Mouse (Mus musculus) heart, embryonic 11.5 days (tissue): ENCODE measurements at regions not wholly inside any gene's neighbourhood (a gene's known extent, or its start where the extent isn't known, plus 50 kb on each side); places are given as distances from the start of the nearest gene placed in this dataset.

Source experiments
- ATAC-seq: fragments of 200-750 bp; cut with Nextera tagmentation; replicated peaks from 2 replicates; pipeline ENCODE4 v1.8.0; 2017; ENCODE audit warnings: moderate library complexity; ENCODE audit not compliant: insufficient number of reproducible peaks, low FRiP score, low TSS enrichment
- H3K27ac ChIP-seq: fragments of 300-500 bp; sonication (generic); 2 replicates; pipeline ENCODE4 v1.5.1; 2014; ENCODE audit warnings: mild to moderate bottlenecking, low read depth, low read length
- H3K27me3 ChIP-seq: fragments of 300-500 bp; sonication (generic); 2 replicates; pipeline ENCODE4 v1.6.1; 2014; ENCODE audit warnings: mild to moderate bottlenecking, low read length, mixed read lengths; ENCODE audit not compliant: control insufficient read depth, insufficient read depth
- H3K36me3 ChIP-seq: fragments of 300-500 bp; sonication (generic); 2 replicates; pipeline ENCODE4 v1.6.1; 2014; ENCODE audit warnings: mild to moderate bottlenecking, low read length, moderate library complexity, mixed read lengths; ENCODE audit not compliant: control insufficient read depth, insufficient read depth
- H3K4me1 ChIP-seq: fragments of 300-500 bp; sonication (generic); 2 replicates; pipeline ENCODE4 v1.6.1; 2014; ENCODE audit warnings: low read length; ENCODE audit not compliant: control insufficient read depth, insufficient read depth
- H3K4me2 ChIP-seq: fragments of 300-500 bp; sonication (generic); 2 replicates; pipeline ENCODE4 v1.6.1; 2014; ENCODE audit warnings: mild to moderate bottlenecking, moderate library complexity
- H3K4me3 ChIP-seq: fragments of 300-500 bp; sonication (generic); 2 replicates; pipeline ENCODE4 v1.5.1; 2014; ENCODE audit warnings: low read depth, low read length
- H3K9ac ChIP-seq: fragments of 300-500 bp; sonication (generic); 2 replicates; pipeline ENCODE4 v1.6.1; 2014; ENCODE audit warnings: mild to moderate bottlenecking, low read depth, low read length, moderate library complexity
- H3K9me3 ChIP-seq: fragments of 300-500 bp; sonication (generic); replicated peaks from 2 replicates; pipeline ENCODE4 v1.6.1; 2016; ENCODE audit warnings: low read length; ENCODE audit not compliant: control insufficient read depth
- WGBS: fragments of 180-500 bp; shearing (Covaris S2); extraction: QIAGEN DNeasy Blood & Tissue Kit; methylation state at CpG from one replicate; pipeline ENCODE4 v1.1.7; 2014; ENCODE audit not compliant: insufficient replicate concordance; 5-methylcytosine and 5-hydroxymethylcytosine counted together

DNA sequence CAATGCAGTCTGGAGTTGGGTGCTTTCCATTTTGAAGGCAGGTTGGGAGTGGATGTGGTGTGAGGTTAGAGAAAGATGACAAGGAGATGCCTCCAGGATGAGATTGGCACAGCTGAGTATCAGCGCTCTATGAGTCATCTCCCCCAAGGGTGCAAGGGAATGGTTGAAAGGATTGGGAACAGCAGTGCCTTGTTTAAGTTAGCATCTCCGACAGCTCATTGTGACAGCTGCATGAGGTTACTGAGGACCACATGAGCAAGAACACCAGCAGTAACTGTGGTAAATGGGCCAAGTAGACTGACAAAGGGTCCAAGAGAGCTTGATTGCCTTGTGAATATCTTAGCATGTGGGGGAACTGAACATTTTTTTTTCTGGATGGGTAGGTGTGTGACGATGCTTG, 857.2 kb upstream of the Lrrc6 start:
- Histone ChIP-seq H3K36me3 (no peaks in the 10 kb centered on the region), H3K4me1 (peaks cover 10% of the 10 kb centered on the region; the same call in 1 of the 2 replicates), H3K27me3 (no peaks in the 10 kb centered on the region), H3K27ac (no peak overlapping the region), H3K4me3 (no peak overlapping the region), H3K4me2 (no peak overlapping the region), H3K9ac (no peak overlapping the region), H3K9me3 (no peaks in the 10 kb centered on the region)
- WGBS, result 80% methylated on average over 3 of the region's 3 CpGs
- ATAC-seq, result no peak

DNA sequence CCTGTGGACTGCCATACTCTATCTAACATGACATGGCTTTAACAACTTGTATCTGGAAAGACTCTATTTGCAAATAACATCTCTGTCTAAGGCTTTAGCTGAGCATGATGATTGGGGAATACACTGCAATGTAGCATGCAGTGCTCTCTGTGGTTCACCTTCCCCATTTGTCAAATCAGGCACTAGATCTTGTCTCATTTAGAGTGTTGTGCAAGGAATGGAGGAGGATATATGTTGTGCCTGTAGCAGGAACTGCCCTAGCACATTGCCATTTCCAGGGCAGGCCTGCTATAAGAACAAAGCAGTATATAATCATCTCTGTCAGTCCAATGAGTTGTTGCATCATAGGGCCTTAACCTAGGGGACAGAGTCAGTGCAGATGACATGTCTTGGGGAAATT, 854.6 kb upstream of the Lrrc6 start:
- no peak overlapping the region for H3K9ac ChIP-seq
- no peak overlapping the region for H3K4me3 ChIP-seq
- H3K27ac ChIP-seq, result no peak overlapping the region
- H3K36me3 ChIP-seq, result no peaks in the 10 kb centered on the region
- H3K27me3 ChIP-seq, result no peaks in the 10 kb centered on the region
- H3K4me2 ChIP-seq, result no peak overlapping the region
- H3K9me3 ChIP-seq, result no peaks in the 10 kb centered on the region
- no peaks in the 10 kb centered on the region for H3K4me1 ChIP-seq
- ATAC-seq, result no peak

DNA sequence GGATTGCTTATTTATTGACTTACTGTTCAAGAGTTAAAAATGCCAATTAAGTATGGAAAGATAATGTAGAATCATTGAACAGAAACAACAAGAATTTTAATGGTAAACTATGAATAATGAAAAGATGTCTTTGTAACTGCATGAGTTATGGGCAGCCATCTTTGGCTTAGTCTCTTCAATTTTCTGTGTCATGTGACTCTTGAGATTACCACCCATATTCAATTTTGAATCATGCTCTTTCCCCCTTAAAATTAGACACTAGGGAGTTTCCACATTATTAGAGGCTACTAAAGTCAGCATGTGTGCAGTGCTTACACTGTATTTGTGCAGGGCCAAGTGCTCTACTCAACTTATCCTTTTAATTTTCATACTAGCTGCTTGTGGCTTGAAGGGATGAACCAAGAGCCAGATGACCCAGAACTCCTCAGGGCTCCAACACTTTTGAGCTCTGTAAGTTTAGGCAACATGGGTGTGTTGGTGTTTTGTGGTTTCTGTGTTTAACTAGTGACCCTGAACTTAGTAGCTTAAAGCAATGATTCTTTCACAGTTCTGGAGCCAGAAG, 854.0 kb upstream of the Lrrc6 start:
- Histone ChIP-seq H3K9me3 (no peaks in the 10 kb centered on the region), H3K27ac (no peak overlapping the region), H3K4me3 (no peak overlapping the region), H3K4me2 (no peak overlapping the region), H3K4me1 (no peaks in the 10 kb centered on the region), H3K9ac (no peak overlapping the region), H3K27me3 (no peaks in the 10 kb centered on the region), H3K36me3 (no peaks in the 10 kb centered on the region)
- ATAC-seq, result no peak

DNA sequence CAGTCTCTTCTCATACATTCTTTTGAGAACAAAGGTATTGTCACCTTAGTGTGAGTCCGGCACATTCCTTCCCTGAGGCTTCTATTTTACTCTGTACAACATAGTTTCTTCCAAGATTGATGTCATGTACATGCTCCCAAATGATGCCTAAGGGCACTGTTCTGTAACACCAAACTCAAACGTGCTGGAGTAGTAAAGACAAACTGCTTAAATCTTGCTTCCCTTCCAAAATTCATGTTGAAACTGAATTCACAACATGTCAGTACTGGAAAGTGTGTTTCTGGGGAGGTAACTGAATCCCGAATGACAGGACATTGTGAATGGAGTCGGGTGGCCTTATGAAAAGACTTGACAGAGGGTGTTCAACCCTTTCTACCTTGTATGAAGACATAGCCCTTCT, 848.8 kb upstream of the Lrrc6 start:
- Histone ChIP-seq H3K27ac (no peak overlapping the region), H3K4me1 (no peaks in the 10 kb centered on the region), H3K36me3 (no peaks in the 10 kb centered on the region), H3K4me2 (no peak overlapping the region), H3K4me3 (no peak overlapping the region), H3K27me3 (no peaks in the 10 kb centered on the region), H3K9me3 (no peaks in the 10 kb centered on the region), H3K9ac (no peak overlapping the region)
- no peak for ATAC-seq
- WGBS, result 80% methylated on average over 4 of the region's 4 CpGs

DNA sequence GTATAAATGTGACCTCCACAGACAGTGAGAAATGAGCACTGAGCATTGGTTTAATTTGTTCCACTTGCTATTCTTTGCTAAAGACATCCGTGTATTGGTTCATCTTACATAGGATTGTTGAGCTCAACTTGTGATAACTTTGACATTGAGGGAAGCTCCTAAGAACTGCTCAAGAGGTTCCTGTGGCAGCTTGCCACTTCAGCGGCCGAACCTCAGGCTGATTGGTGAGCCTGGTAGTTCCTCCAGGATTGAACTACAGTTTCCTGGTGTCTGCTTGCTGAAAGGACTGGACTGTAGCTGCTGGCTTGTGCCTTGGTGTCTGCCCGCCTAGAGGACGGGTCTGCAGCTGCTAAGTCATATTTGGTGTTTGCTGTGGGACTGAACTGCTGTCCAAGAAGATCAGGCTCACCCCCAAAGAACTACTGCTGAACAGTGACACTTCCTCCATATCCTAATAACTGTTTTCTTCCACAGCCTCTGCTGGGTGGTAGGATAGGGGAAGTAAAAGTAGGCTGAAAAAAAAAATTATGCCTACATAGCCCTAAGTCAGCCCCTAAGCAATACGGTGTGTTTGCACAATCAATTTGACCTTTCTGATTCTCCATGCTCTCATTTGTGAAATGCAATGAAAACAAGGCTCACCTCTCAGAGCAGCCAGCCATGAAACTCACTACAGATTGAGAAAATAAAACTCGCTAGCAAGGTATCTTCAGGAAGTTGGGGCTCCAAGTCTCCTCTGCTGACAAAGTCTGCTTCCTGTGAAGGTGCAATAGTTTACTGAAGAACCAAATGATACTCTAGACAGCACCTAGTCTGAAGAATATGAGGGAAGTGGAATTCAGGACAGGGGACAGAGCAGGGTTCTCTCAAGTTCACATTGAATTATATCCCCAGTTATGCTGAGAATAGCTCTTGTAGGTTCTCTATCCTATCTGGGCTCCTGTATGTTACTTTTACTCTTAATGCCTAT, 844.8 kb upstream of the Lrrc6 start:
- Histone ChIP-seq H3K9ac (no peak overlapping the region), H3K4me3 (no peak overlapping the region), H3K27ac (no peak overlapping the region), H3K36me3 (no peaks in the 10 kb centered on the region), H3K4me2 (no peak overlapping the region), H3K9me3 (no peaks in the 10 kb centered on the region), H3K4me1 (no peaks in the 10 kb centered on the region), H3K27me3 (no peaks in the 10 kb centered on the region)
- ATAC-seq, result no peak
- 73% methylated on average over 7 of the region's 7 CpGs for WGBS

DNA sequence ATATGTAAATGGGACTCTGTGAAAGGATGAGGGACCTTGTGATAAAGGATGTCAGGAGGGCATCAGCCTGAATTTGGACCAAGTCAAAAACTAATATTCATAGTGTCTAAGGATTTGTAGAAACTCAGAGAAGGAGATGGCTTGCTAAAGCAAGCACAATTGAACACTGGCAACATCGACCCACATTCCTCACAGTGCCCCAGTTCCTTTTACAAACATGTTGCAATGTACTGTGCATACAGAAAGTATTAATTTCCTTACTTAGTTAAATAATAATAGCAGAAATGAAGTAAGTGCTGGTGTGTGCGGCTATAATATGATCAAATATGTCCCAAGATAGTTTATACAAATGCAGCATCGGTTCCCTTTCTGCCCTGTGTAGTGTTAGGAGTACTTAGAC, 841.3 kb upstream of the Lrrc6 start:
- no peak overlapping the region for H3K4me3 ChIP-seq
- 68% methylated on average over 3 of the region's 3 CpGs for WGBS
- no peak overlapping the region for H3K4me2 ChIP-seq
- no peak overlapping the region for H3K9ac ChIP-seq
- no peaks in the 10 kb centered on the region for H3K36me3 ChIP-seq
- no peaks in the 10 kb centered on the region for H3K4me1 ChIP-seq
- H3K27ac ChIP-seq, result no peak overlapping the region
- no peak for ATAC-seq
- H3K27me3 ChIP-seq, result no peaks in the 10 kb centered on the region
- no peaks in the 10 kb centered on the region for H3K9me3 ChIP-seq

DNA sequence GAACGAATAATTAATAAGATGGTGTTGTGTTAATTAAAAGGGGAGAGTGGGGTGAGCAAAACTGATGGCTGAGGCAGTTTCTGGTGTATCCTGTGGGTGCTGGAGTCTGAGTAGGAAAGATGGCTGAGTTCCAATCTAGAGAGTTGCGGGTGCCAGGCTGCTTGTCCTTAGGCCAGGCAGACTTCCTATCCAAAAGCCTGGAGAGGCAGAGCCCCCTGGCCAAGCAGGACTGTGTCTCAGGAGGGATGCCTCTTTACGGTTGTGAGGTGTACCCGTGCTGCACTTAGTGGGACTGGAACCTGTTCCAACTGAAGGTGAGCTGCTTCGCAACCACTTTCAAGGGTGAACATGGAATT, 836.3 kb upstream of the Lrrc6 start:
- WGBS, result 86% methylated on average over 5 of the region's 5 CpGs
- Histone ChIP-seq H3K27me3 (no peaks in the 10 kb centered on the region), H3K4me2 (no peak overlapping the region), H3K9me3 (no peaks in the 10 kb centered on the region), H3K4me3 (no peak overlapping the region), H3K4me1 (0 out of 2 replicates have a peak, but pooled peaks cover 4% of the 10 kb centered on the region), H3K9ac (no peak overlapping the region), H3K27ac (no peak overlapping the region), H3K36me3 (no peaks in the 10 kb centered on the region)
- no peak for ATAC-seq

DNA sequence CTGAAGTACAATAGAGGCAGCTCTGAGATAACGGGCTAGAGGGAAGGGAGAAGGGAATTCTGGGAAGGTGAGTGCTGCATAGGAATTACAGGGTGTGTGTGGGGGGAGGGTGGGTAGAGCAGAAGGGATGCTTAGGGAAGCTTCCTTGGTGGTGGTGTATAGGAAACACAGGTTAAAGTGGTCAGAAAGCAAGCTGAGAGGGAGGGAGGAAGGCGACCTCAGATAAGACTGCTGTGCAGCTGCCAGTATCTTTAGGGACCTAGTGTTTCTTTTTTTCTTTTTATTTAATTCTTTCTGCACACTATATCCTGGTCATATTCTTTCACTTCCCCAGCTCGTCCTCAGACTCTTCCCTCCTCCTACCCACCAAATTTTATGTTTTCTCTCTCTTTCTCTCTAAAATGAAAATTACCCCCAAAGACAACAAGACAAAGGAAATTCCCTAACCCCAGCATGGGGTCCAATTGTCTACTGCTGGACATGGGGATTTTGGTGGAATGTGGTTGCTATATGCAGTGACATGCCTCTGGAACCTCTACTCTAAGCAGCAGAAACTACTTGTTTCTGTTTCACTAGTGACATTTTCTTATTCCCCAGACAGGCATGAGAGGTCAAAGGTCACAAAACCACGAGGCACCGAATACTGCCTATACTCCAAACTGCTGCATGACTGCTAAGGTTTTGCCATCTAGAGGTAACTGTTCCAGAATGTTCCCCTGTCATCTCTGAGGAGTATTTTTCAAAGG, 835.8 kb upstream of the Lrrc6 start:
- no peaks in the 10 kb centered on the region for H3K27me3 ChIP-seq
- no peaks in the 10 kb centered on the region for H3K9me3 ChIP-seq
- no peak overlapping the region for H3K4me2 ChIP-seq
- ATAC-seq, result no peak
- 0 out of 2 replicates have a peak, but pooled peaks cover 4% of the 10 kb centered on the region for H3K4me1 ChIP-seq
- H3K4me3 ChIP-seq, result no peak overlapping the region
- H3K27ac ChIP-seq, result no peak overlapping the region
- H3K9ac ChIP-seq, result no peak overlapping the region
- 38% methylated on average over 5 of the region's 5 CpGs for WGBS
- no peaks in the 10 kb centered on the region for H3K36me3 ChIP-seq
